Mouse (Mus musculus) heart, embryonic 16.5 days (tissue): ENCODE results near the gene Cdc6. TPM values are rescaled to one million over a fixed set of nuclear protein-coding genes. Genes with fewer than 3 reads are reported as not detected.

Experiments used
- ATAC-seq: fragments of 200-750 bp; cut with Nextera tagmentation; replicated peaks from 2 replicates; pipeline ENCODE4 v1.8.0; 2017; ENCODE audit warnings: moderate number of reproducible peaks; ENCODE audit not compliant: insufficient read depth, low FRiP score; ENCODE audit errors: extremely low read depth
- H3K27ac ChIP-seq: fragments of 300-500 bp; sonication (generic); 2 replicates; pipeline ENCODE4 v1.5.1; 2014; ENCODE audit warnings: mild to moderate bottlenecking, low read length, control low read depth, moderate library complexity
- H3K27me3 ChIP-seq: fragments of 300-500 bp; sonication (generic); 2 replicates; pipeline ENCODE4 v1.6.1; 2014; ENCODE audit warnings: low read length, mixed read lengths; ENCODE audit not compliant: control insufficient read depth, insufficient read depth
- H3K36me3 ChIP-seq: fragments of 300-500 bp; sonication (generic); 2 replicates; pipeline ENCODE4 v1.6.1; 2014; ENCODE audit not compliant: control insufficient read depth, insufficient read depth
- H3K4me1 ChIP-seq: fragments of 300-500 bp; sonication (generic); 2 replicates; pipeline ENCODE4 v1.6.1; 2014; ENCODE audit warnings: low read length, mixed read lengths; ENCODE audit not compliant: control insufficient read depth, insufficient read depth
- H3K4me2 ChIP-seq: fragments of 300-500 bp; sonication (generic); 2 replicates; pipeline ENCODE4 v1.6.1; 2014; ENCODE audit warnings: low read depth, mild to moderate bottlenecking, control low read depth, low read length
- H3K4me3 ChIP-seq: fragments of 300-500 bp; sonication (generic); 2 replicates; pipeline ENCODE4 v1.5.1; 2014; ENCODE audit warnings: mild to moderate bottlenecking, control low read depth, low read length
- H3K9ac ChIP-seq: fragments of 300-500 bp; sonication (generic); 2 replicates; pipeline ENCODE4 v1.6.1; 2014; ENCODE audit warnings: low read length, control low read depth
- H3K9me3 ChIP-seq: fragments of 300-500 bp; sonication (generic); replicated peaks from 2 replicates; pipeline ENCODE4 v1.6.1; 2016; ENCODE audit warnings: low read length; ENCODE audit not compliant: control insufficient read depth
- WGBS: fragments of 180-500 bp; shearing (Covaris S2); extraction: QIAGEN DNeasy Blood & Tissue Kit; methylation state at CpG from one replicate; pipeline ENCODE4 v1.1.7; 2014; 5-methylcytosine and 5-hydroxymethylcytosine counted together
- polyA plus RNA-seq: library from polyadenylated mRNA; unstranded; fragments of >200 nt; fragmentation: Nextera tagmentation; extraction: Ambion mirVana; gene quantifications from 2 replicates; pipeline ENCODE4 v1.2.1, GENCODE M21; 2015

The Cdc6 gene
- polyA plus RNA-seq, 1 experiment from 2014 or later, result 23.0 TPM

- peaks cover 15% of the 10 kb centered on the region for H3K4me1 ChIP-seq
- H3K36me3 ChIP-seq, result peaks cover 7% of the 10 kb centered on the region
- H3K4me2 ChIP-seq, result 0 out of 2 replicates have a peak overlapping the region, but pooled peaks have one; percentile 9
- WGBS, result 43% methylated on average over 4 of the region's 4 CpGs
- ATAC-seq, result peak; percentile 47
- H3K9ac ChIP-seq, result peak overlapping the region; percentile 40; the same call in 1 of the 2 replicates
- H3K27me3 ChIP-seq, result no peaks in the 10 kb centered on the region
- H3K27ac ChIP-seq, result peak overlapping the region; percentile 85
- H3K9me3 ChIP-seq, result no peaks in the 10 kb centered on the region
- H3K4me3 ChIP-seq, result no peak overlapping the region
Observed at GRCm38 (mm10) chr11:98872040-98872439, 35.6 kb upstream of the Cdc6 start.

GRCm38 (mm10) chr11:98873900-98874299, 33.7 kb upstream of the Cdc6 start:
- Histone ChIP-seq H3K4me3 (no peak overlapping the region), H3K27ac (peak overlapping the region; percentile 5; the same call in 1 of the 2 replicates), H3K9me3 (no peaks in the 10 kb centered on the region), H3K4me1 (peaks cover 15% of the 10 kb centered on the region), H3K9ac (no peak overlapping the region), H3K36me3 (peaks cover 2% of the 10 kb centered on the region; the same call in 1 of the 2 replicates), H3K27me3 (no peaks in the 10 kb centered on the region), H3K4me2 (no peak overlapping the region)
- peak; percentile 42; the same call in 1 of the 2 replicates for ATAC-seq
- WGBS, result 63% methylated on average over 9 of the region's 9 CpGs

- no peak overlapping the region for H3K4me2 ChIP-seq
- WGBS, result 84% methylated on average over 9 of the region's 9 CpGs
- peaks cover 4% of the 10 kb centered on the region for H3K4me1 ChIP-seq
- no peak overlapping the region for H3K27ac ChIP-seq
- no peaks in the 10 kb centered on the region for H3K27me3 ChIP-seq
- H3K4me3 ChIP-seq, result no peak overlapping the region
- no peak for ATAC-seq
- peaks cover 2% of the 10 kb centered on the region; the same call in 1 of the 2 replicates for H3K36me3 ChIP-seq
- no peak overlapping the region for H3K9ac ChIP-seq
- H3K9me3 ChIP-seq, result no peaks in the 10 kb centered on the region
Observed at GRCm38 (mm10) chr11:98877001-98877400, 30.6 kb upstream of the Cdc6 start.

GRCm38 (mm10) chr11:98887703-98888102, 19.9 kb upstream of the Cdc6 start:
- peaks cover 50% of the 10 kb centered on the region for H3K36me3 ChIP-seq
- H3K9ac ChIP-seq, result no peak overlapping the region
- H3K27ac ChIP-seq, result no peak overlapping the region
- no peaks in the 10 kb centered on the region for H3K9me3 ChIP-seq
- ATAC-seq, result no peak
- H3K4me1 ChIP-seq, result no peaks in the 10 kb centered on the region; the same call in 1 of the 2 replicates
- WGBS, result 95% methylated on average over 3 of the region's 3 CpGs
- H3K27me3 ChIP-seq, result no peaks in the 10 kb centered on the region
- no peak overlapping the region for H3K4me3 ChIP-seq
- no peak overlapping the region for H3K4me2 ChIP-seq

GRCm38 (mm10) chr11:98889077-98889476, 18.5 kb upstream of the Cdc6 start:
- Histone ChIP-seq H3K4me1 (no peaks in the 10 kb centered on the region), H3K9ac (no peak overlapping the region), H3K4me2 (no peak overlapping the region), H3K27me3 (no peaks in the 10 kb centered on the region), H3K36me3 (peaks cover 64% of the 10 kb centered on the region), H3K27ac (no peak overlapping the region), H3K4me3 (no peak overlapping the region), H3K9me3 (no peaks in the 10 kb centered on the region)
- no peak for ATAC-seq
- WGBS, result 97% methylated on average over 4 of the region's 4 CpGs

GRCm38 (mm10) chr11:98889977-98890376, 17.6 kb upstream of the Cdc6 start:
- Histone ChIP-seq H3K36me3 (peaks cover 66% of the 10 kb centered on the region), H3K4me3 (no peak overlapping the region)
- WGBS, result 83% methylated on average over 5 of the region's 5 CpGs

GRCm38 (mm10) chr11:98892426-98892825, 15.2 kb upstream of the Cdc6 start:
- no peak overlapping the region for H3K4me2 ChIP-seq
- H3K4me3 ChIP-seq, result no peak overlapping the region
- no peak for ATAC-seq
- peaks cover 68% of the 10 kb centered on the region for H3K36me3 ChIP-seq
- no peaks in the 10 kb centered on the region for H3K9me3 ChIP-seq
- H3K27me3 ChIP-seq, result no peaks in the 10 kb centered on the region
- no peaks in the 10 kb centered on the region for H3K4me1 ChIP-seq
- no peak overlapping the region for H3K9ac ChIP-seq
- 59% methylated on average over 5 of the region's 5 CpGs for WGBS
- no peak overlapping the region for H3K27ac ChIP-seq

More at GRCm38 (mm10) chr11:98889977-98890376, 17.6 kb upstream of the Cdc6 start:
- no peak overlapping the region for H3K4me2 ChIP-seq
- H3K27ac ChIP-seq, result no peak overlapping the region
- H3K9me3 ChIP-seq, result no peaks in the 10 kb centered on the region
- no peaks in the 10 kb centered on the region for H3K27me3 ChIP-seq
- no peak for ATAC-seq
- no peak overlapping the region for H3K9ac ChIP-seq
- no peaks in the 10 kb centered on the region for H3K4me1 ChIP-seq

- Histone ChIP-seq H3K4me3 (no peak overlapping the region), H3K27me3 (no peaks in the 10 kb centered on the region), H3K4me2 (0 out of 2 replicates have a peak overlapping the region, but pooled peaks have one; percentile 3), H3K36me3 (peaks cover 43% of the 10 kb centered on the region), H3K4me1 (peaks cover 26% of the 10 kb centered on the region), H3K9ac (no peak overlapping the region), H3K9me3 (no peaks in the 10 kb centered on the region), H3K27ac (0 out of 2 replicates have a peak overlapping the region, but pooled peaks have one; percentile 9)
- 64% methylated on average over 12 of the region's 12 CpGs for WGBS
- no peak for ATAC-seq
Observed at GRCm38 (mm10) chr11:98900529-98901125, 7.0 kb upstream of the Cdc6 start.

GRCm38 (mm10) chr11:98902621-98903245, 4.9 kb upstream of the Cdc6 start:
- Histone ChIP-seq H3K4me2 (no peak overlapping the region), H3K9ac (0 out of 2 replicates have a peak overlapping the region, but pooled peaks have one; percentile 5), H3K27me3 (no peaks in the 10 kb centered on the region), H3K9me3 (no peaks in the 10 kb centered on the region), H3K36me3 (peaks cover 26% of the 10 kb centered on the region), H3K4me3 (no peak overlapping the region), H3K4me1 (peaks cover 30% of the 10 kb centered on the region), H3K27ac (peak overlapping the region; percentile 40)
- WGBS, result 19% methylated on average over 10 of the region's 10 CpGs
- 0 out of 2 replicates have a peak, but pooled peaks have one; percentile 19 for ATAC-seq
